Mouse (Mus musculus): ENCODE data around the gene 2210011C24Rik. TPM values are rescaled to one million over a fixed set of nuclear protein-coding genes. Genes with fewer than 3 reads are reported as not detected.

Gene 2210011C24Rik
- 0.08 TPM in 1 of 2 replicates, not detected in the other for polyA plus RNA-seq (2012; rRNA removed)

DNA sequence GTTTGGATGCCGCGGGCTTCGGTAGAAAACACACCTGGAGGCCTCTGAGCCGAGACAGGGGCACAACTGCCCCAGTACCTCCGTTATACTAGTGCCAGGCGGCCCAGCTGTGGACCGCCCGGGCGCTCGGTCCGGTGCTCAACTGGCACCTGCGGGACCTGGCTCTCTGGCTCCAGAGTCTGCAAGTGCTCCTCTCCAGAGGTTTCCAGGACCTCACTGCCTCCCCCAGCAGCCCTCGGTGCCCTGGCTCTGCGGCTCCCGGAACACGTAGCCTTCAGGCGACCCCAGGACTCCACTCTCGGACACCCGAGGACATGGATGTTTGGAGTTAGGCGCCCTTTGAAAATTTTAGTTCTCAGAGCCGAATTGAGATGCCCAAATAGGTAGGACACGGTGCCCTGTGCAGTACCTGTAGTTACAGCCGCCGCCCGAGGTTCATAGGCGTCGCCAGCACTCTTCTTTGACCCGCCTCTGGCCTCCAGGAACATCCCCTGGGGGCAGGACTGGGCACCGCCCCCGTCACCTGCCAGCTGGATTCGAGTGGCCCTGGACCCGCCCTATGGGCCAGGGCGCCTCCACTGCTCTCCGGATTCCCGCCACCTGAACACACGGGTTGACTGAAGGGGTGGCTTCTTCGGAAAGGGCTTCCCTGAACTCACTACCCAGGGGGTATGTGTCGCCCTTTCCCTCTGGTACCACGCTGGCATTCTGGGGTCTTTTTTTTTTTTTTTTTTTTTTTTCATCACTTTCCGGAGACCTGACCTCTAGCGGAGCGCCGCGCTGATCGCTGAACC is at the start of gene 2210011C24Rik:
Gene 2210011C24Rik, minus strand, starts transcription at position 467 of the 794 bp plus-strand sequence.

DNA sequence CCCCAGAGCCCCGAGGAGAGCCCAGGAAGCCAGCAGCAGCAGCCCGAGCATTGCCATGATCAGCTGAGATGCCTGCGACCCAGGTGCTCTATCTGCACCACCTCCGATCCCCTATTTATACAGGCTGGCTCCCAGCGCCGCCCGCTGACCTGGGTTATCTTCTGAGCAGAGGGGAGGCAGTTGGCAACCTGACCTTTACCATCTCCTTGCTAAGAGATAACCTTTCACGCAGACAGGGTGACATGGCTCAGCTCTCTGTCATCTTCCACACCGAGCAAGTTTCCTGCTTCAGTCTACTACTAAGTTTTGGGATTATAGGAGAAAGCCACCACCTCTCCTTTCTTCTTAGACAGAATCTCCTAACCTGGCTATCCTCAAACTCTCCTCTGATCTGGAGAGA is 32.9 kb upstream of the 2210011C24Rik start, which contains the start of gene Rln3:
Gene Rln3, minus strand, starts transcription at position 101 of the 400 bp plus-strand sequence.

DNA sequence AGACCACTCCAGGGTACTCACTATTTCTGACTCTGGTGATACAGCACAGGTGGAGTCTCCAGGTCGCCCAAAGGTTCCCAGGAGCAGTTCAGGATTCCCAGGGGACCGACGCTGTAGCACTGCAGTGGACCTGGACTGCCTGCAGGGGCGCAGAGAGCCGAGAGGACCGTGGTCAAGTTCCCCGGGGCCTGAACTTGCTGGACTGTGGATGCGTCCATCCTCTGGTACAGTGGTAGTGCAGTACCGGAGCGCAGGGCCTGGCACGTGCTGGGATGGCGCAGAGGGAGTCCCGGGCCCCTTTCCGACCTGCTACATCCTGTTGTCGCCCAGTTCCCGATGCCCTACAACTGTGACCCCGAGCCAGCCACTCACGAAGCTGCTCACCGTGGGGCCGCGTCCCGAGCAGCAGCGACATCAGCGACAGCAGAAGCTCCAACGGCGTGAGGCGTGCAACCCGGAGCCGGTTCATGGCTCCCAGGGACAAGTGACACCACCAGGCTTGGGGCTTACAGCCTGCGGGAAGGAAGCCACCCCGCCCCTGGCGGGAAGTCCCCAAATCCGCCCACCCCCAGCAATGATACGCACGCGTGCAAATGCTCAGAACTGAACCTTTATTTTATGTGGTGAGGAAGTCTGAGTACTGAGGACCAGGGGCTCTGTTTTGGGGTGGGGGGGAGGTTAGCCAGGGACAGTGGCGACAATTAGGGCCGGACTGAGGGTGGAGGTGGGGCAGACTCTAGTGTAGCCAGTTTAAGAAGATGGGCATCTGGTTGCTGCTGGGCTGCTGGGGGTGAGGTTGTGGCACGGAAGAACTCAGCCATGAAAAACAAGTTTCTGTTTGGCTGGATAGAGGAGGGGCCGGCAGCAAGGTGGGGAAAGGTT is 30.3 kb upstream of the 2210011C24Rik start, which contains the start of gene Il27ra:
Gene Il27ra, minus strand, starts transcription at position 524 of the 882 bp plus-strand sequence.

DNA sequence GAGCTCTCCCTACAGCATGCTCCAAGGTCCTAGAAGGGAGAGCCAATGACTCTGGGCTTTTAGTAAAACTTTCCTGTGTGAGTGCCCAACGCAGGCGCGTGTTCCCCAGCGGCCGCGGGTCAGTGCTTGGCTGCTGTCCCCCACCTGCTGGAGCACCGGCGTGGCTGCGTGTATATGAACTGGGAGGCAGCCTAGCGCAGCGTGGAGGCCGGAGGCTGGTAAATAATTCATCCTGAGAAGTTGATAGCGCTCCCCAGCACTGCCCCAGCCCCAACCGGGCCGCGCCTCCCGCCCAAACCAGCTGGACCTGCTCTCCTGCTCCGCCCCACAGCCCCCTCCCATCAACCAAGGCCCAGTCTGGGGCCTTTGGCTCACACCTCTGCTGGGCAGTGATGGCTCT is 9.1 kb upstream of the 2210011C24Rik start, which contains the start of gene Palm3:
Gene Palm3, plus strand, starts transcription at position 376 of the 400 bp plus-strand sequence.

DNA sequence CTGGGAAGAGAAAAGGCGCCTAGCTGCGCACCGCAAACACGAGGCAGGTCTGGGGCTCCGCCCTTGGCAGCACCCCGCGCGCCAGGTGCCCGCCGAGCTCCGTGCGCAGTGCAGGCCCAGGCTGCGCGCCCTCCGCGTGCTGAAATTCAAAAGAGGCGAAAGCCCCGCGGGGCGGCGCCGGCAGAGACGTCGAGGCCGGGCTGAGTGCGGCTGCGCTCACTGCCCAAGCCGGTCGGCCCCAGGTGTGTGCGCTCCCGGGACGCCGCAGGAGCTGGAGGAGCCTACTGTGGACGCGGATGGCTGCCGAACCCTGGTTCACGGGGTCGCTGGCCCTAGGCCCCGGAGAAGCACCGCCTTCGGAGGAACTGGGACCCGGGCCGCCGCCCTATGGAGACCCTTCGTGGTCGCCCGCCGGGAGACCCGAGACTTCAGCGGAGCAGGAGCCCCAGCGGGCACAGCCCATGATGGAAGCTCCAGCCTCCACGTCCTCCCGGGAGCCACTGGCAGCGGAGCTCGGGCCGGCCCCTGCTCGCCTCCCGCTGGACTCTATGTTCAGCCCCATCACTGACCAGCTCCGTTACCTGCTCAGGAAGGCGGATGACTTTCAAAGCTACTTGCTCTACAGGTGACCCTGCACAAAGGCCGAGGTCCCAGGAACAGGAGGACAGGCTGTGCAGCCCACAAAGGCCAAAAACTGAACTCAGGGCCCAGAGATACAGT is 10.5 kb downstream of the 2210011C24Rik start, which contains the start of gene 1700067K01Rik:
Gene 1700067K01Rik, plus strand, starts transcription at position 222 of the 720 bp plus-strand sequence.

DNA sequence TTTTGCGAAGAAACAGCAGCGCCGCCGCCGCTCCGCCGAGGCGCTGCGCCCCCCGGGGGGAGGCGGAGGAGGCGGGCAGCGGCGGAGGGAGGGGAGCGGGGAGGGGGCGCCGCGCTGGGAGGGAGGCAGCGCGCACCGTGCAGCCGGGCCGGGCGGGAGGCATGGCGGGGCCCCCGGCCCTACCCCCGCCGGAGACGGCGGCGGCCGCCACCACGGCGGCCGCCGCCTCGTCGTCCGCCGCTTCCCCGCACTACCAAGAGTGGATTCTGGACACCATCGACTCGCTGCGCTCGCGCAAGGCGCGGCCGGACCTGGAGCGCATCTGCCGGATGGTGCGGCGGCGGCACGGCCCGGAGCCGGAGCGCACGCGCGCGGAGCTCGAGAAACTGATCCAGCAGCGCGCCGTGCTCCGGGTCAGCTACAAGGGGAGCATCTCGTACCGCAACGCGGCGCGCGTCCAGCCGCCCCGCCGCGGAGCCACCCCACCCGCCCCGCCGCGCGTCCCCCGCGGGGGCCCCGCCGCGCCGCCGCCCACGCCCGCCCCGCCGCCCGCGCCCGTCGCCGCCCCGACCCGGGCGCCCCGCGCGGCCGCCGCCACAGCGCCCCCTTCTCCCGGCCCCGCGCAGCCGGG is 14.3 kb downstream of the 2210011C24Rik start, which contains the start of gene Samd1:
Gene Samd1, plus strand, starts transcription at position 162 of the 631 bp plus-strand sequence.

DNA sequence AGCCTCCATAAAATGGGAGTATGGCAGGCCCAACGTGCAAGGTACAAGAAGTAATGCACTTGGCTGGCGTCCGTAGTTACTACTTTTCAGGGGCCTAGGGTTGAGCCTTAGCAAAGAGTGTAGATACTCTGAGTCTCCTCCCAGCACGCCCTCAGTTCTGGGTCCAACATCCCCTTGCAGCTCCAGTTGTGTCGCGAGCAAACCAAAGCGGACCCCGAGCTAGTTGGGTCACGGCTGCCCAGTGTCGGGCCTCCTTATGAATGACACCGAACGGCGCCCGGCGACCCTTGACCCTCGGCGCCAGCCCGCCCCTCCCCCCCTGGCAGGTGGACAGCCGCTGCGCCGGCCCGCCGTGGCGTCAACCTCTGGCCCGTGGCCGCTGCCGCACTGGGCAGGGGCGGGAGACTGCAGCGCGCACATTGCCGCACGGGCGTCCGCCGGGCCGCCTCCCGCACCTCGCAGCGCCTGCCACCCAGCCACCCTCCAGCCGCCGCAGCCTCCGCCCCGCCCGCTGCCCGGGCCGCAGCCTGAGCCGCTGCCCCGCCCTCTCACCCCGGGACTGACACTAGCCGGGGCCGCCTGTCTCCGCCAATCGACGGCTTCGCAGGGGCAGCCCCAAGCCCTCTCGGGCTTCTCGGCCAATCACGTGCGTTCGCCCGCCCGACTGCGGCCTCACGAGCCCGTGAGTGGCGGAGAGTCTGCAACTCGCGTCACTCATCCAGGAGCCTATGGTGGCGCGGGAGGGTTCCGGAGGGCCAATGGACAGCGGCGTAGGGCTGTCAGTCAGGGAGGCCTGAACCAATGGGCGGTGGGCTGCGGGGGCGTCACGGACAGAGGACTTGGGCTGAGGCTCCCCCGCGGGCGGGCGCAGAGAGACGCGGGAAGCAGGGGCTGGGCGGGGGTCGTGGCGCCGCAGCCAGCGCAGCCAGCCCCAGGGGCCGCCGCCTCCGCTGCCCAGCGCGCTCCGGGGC is 39.5 kb downstream of the 2210011C24Rik start, which contains the start of gene Prkaca:
Gene Prkaca, plus strand, starts transcription at position 844 of the 971 bp plus-strand sequence.

Other genes with a start within 250 kb of the 2210011C24Rik start
- 2.6 and 2.9 TPM in 2 replicates for gene Adgrl1, start 112.1 kb downstream of the 2210011C24Rik start, polyA plus RNA-seq (2012; rRNA removed)
- 0.78 and 0.85 TPM in 2 replicates for gene Gm10644, start 57.0 kb downstream of the 2210011C24Rik start, polyA plus RNA-seq (2012; rRNA removed)
- 49.1 and 54.0 TPM in 2 replicates for gene Asf1b, start 56.7 kb downstream of the 2210011C24Rik start, polyA plus RNA-seq (2012; rRNA removed)
- 20.6 and 20.7 TPM in 2 replicates for gene Prkaca, start 39.2 kb downstream of the 2210011C24Rik start, polyA plus RNA-seq (2012; rRNA removed)
- gene Samd1, start 14.5 kb downstream of the 2210011C24Rik start, polyA plus RNA-seq (2012; rRNA removed) = 19.9 and 21.8 TPM in 2 replicates
- 0.16 and 0.17 TPM in 2 replicates for gene 1700067K01Rik, start 10.7 kb downstream of the 2210011C24Rik start, polyA plus RNA-seq (2012; rRNA removed)
- gene Palm3, start 9.3 kb upstream of the 2210011C24Rik start, polyA plus RNA-seq (2012; rRNA removed) = 0.03 and 0.05 TPM in 2 replicates
- gene Il27ra, start 30.4 kb upstream of the 2210011C24Rik start, polyA plus RNA-seq (2012; rRNA removed) = 1.2 and 1.4 TPM in 2 replicates
- 0.12 TPM in 1 of 2 replicates, not detected in the other for gene Rln3, start 32.8 kb upstream of the 2210011C24Rik start, polyA plus RNA-seq (2012; rRNA removed)
- gene Gm10643, start 53.0 kb upstream of the 2210011C24Rik start, polyA plus RNA-seq (2012; rRNA removed) = 0.59 and 0.63 TPM in 2 replicates
- gene Rfx1, start 54.7 kb upstream of the 2210011C24Rik start, polyA plus RNA-seq (2012; rRNA removed) = 3.3 and 4.7 TPM in 2 replicates
- gene Dcaf15, start 92.6 kb upstream of the 2210011C24Rik start, polyA plus RNA-seq (2012; rRNA removed) = 11.4 and 12.4 TPM in 2 replicates
- gene Podnl1, start 113.8 kb upstream of the 2210011C24Rik start, polyA plus RNA-seq (2012; rRNA removed) = 0.03 and 0.05 TPM in 2 replicates
- gene Cc2d1a, start 135.8 kb upstream of the 2210011C24Rik start, polyA plus RNA-seq (2012; rRNA removed) = 3.7 and 4.4 TPM in 2 replicates
- gene 4930432K21Rik, start 135.9 kb upstream of the 2210011C24Rik start, polyA plus RNA-seq (2012; rRNA removed) = 0.18 and 0.24 TPM in 2 replicates
- 0.13 and 0.16 TPM in 2 replicates for gene Nanos3, start 173.0 kb upstream of the 2210011C24Rik start, polyA plus RNA-seq (2012; rRNA removed)
- gene Zswim4, start 224.9 kb upstream of the 2210011C24Rik start, polyA plus RNA-seq (2012; rRNA removed) = 2.9 and 3.4 TPM in 2 replicates
- 124 and 135 TPM in 2 replicates for gene D8Ertd738e, start 237.5 kb upstream of the 2210011C24Rik start, polyA plus RNA-seq (2012; rRNA removed)
- 17.2 and 23.4 TPM in 2 replicates for gene Mri1, start 245.2 kb upstream of the 2210011C24Rik start, polyA plus RNA-seq (2012; rRNA removed)